Mouse (Mus musculus): ENCODE results near the gene Hspa1b.
"Not testable (repeated sequence)": the region's sequence is repeated elsewhere in the genome, so short reads cannot be mapped to it uniquely, and the experiment has no call there.

The Hspa1b gene

DNA sequence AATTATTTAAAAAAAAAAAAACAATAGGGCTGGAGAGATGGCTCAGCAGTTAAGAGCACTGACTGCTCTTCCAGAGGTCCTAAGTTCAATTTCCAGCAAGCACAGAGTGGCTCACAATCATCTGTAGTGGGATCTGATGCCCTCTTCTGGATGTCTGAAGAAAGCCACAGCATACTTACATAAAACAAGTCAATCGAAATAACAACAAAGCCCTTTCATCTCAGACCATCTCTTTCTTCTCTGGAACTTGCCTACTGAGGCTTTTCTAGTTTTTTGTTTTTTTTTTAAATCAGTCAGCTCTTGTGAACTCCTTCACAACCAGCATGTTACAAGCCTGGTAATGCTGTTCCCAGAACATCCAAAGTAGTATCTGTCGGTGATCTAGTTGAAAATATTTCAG is 21.6 kb upstream of the Hspa1b start:
- DNase-seq = peak; percentile 71

DNA sequence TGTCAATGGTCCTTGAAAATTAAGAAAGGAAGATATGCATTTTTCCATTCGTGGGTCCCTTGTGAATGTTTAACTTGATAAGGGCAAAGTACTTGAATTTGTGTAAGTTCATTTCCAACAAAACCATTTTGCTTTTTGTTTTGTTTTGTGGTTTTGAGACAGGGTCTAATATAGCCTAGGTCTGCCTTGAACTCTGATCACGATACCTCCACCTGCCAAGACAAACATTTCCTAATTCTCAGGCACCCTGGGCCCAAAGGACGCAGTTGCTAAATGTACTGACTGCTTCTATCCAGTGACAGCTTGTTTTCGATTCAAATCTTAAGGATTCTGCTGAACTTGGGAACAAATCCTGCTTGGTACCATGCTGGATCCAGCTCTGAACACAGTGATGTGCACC is 20.6 kb upstream of the Hspa1b start:
- DNase-seq = peak; percentile 27

DNA sequence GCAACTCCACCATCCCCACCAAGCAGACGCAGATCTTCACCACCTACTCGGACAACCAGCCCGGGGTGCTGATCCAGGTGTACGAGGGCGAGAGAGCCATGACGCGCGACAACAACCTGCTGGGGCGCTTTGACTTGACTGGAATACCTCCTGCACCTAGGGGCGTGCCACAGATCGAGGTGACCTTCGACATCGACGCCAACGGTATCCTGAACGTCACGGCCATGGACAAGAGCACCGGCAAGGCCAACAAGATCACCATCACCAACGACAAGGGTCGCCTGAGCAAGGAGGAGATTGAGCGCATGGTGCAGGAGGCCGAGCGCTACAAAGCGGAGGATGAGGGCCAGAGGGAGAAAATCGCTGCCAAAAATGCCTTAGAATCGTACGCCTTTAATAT is 19.2 kb upstream of the Hspa1b start:
- DNase-seq = no peak

DNA sequence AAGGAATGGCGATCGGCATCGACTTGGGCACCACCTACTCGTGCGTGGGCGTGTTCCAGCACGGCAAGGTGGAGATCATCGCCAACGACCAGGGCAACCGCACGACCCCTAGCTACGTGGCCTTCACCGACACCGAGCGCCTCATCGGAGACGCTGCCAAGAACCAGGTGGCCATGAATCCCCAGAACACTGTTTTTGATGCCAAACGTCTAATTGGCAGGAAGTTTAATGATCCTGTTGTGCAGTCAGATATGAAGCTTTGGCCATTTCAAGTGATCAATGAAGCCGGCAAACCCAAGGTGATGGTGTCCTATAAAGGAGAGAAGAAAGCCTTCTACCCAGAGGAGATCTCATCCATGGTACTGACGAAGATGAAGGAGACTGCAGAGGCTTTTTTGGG is 18.0 kb upstream of the Hspa1b start:
- no peak for DNase-seq

DNA sequence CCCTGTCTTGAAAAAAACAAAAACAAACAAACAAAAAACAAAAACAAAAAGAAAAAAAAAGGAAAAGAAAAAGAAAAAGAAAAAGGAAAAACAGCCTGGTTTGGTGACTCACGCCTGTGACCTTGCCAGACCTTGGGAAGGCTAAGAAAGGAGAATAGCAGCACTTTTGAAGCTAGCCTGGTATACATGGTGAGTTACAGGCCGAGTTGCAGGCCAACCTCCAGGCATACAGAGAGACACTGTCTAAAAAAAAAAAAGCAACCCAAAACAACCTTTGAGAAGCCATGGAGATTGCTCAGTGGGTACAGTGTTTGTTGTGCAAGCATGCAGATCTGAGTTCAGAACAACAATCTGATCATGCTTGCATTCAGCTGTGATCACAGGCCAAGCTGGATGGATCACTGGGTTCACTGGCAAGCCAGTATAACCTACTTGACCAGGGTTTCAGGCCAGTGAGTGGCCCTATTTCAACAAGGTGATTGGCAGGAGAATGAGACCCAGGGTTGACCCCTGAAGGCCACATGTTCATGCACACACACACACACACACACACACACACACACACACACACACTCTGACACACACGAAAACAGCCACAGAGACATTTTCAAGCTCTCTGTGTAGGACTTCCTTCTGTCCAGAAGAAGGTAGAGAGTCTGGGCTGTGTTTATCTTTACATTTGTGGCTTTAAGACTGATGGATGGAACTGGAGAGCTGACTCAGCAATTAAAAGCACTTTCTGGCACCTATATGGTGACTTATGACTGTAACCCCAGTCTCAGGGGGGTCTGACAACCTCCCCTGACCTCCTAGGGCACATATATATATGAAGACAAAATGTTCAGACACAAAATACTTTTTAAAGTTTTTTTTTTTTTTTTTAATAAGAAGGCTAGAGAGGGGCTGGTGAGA is 16.8 kb upstream of the Hspa1b start:
- DNase-seq = no peak

DNA sequence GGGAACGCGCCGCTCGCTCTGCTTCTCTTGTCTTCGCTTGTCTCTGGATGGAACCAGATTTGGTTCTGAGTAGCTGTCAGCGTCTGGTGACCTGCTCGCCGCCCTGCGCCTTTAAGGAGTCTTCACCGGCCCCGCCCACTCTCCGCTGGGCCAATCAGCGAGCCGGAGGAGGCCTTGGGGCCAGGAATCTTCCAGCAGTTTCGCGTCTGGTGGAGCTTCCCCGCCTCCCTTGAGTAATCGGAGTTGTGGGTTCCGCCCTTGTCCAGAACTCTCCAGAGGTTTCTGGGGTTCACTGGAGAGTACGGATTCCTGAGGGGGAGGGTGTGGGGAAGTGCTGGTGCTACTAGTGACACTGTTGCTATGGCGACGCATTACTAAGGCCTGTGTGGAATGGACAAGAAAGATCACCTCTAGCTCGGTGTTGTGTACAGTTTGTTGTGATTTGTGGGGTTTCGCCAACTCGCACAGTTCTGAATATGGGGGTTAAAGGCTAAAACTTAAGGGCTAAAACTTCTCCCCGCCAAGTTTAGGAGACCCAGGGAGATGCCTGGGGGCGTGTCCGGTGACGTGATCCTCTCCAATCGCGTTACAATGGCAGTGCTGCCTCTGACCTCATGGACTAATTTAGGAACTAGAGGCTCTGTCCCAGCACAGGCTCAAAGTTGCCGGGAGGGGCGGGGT is 13.2 kb upstream of the Hspa1b start, which contains the start of the genes Hspa1a and Hspa1l:
Hspa1a (minus strand) TSS at position 88 of the 681 bp plus-strand sequence.
Hspa1l (plus strand) TSS at position 635 of the 681 bp plus-strand sequence.
- peak; percentile 87 for DNase-seq

DNA sequence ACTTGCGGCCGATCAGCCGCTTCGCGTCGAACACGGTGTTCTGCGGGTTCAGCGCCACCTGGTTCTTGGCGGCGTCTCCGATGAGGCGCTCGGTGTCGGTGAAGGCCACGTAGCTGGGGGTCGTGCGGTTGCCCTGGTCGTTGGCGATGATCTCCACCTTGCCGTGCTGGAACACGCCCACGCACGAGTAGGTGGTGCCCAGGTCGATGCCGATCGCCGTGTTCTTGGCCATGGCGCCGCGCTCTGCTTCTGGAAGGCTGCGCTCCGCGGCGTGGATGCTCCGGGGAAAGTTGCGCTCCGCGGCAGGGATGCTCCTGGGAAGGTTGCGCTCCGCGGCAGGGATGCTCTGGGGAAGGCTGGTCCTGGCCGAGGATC is 12.6 kb upstream of the Hspa1b start:
- DNase-seq = not testable (repeated sequence)

DNA sequence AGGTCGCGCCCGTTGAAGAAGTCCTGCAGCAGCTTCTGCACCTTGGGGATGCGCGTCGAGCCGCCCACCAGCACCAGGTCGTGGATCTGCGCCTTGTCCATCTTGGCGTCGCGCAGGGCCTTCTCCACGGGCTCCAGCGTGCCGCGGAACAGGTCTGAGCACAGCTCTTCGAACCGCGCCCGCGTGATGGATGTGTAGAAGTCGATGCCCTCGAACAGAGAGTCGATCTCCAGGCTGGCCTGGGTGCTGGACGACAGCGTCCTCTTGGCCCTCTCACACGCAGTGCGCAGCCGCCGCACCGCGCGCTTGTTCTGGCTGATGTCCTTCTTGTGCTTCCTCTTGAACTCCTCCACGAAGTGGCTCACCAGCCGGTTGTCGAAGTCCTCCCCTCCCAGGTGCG is 11.8 kb upstream of the Hspa1b start:
- DNase-seq = not testable (repeated sequence)

DNA sequence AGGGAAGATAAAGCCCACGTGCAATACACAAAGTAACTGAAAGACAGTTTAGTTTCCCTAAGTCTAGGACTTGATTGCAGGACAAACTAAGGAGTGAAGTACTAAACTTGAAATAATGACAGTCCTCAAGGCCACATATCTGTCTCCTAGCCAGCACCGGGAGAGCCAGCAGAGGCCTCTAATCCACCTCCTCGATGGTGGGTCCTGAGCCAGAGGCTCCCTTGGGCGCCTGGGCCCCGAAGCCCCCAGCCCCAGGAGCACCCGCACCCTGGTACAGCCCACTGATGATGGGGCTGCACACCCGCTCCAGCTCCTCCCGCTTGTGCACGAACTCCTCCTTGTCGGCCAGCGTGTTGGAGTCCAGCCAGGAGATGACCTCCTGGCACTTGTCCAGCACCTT is 10.8 kb upstream of the Hspa1b start, which contains the start of gene Gm20481:
Gm20481 (plus strand) TSS at position 91 of the 400 bp plus-strand sequence.
- DNase-seq = not testable (repeated sequence)

DNA sequence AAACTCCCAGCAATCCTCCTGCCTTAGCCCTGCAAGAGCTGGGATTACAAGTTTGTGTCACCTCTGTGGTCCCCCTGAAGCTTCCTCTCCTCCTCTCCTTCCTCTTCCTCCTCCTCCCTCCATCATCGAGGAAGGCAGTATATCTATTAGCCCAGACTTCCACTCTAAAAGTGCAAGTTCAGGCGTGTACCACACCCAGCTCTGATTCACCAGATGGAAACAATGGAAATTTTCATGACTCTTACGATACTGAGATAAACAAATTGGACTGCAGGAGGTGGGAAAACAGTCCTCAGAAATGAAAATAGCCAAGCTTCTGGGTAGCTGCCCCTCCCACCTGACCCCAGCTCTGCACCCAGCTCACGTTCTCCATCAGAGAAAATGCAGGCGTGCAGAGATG is 6.6 kb upstream of the Hspa1b start:
- no peak for DNase-seq

DNA sequence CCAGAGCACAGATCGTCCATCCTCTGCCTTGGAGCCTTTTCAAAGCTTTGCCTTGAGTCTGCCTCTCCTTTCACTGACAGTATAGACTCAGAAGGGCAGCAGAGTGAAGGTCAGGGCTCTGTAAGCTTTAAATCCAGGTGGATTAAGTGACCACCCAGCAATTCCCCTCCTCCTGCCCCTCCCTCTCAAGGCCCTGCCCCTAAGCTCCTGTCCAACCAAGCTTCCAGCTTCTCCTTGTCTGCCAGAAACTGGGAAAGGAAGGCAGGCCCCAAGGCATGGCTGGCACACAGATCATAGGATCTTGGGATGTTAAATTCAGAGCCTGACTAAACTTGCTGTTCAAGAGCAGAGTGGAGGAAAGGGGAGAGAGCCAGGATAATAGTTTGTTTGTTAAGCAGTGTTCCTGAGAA is 5.6 kb upstream of the Hspa1b start:
- no peak for DNase-seq

DNA sequence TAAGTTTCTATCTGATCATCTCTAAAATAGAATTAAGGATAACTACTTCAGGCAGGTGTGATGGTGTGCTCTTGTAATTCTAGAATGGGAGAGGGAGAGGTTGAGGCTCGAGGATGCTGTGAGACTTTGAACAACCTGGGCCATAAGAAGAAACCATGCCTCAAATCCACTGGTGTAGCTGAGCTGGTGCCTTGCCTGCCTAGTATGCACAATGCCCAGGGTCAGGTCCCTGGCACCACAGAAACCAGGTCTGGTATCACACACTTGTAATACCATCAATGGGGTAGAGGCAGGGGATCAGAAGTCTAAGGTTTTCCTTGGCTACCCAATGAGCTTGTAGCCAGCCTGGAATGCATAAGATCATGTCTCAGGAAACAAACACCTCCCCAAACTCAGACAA is 3.8 kb upstream of the Hspa1b start:
- no peak for DNase-seq

DNA sequence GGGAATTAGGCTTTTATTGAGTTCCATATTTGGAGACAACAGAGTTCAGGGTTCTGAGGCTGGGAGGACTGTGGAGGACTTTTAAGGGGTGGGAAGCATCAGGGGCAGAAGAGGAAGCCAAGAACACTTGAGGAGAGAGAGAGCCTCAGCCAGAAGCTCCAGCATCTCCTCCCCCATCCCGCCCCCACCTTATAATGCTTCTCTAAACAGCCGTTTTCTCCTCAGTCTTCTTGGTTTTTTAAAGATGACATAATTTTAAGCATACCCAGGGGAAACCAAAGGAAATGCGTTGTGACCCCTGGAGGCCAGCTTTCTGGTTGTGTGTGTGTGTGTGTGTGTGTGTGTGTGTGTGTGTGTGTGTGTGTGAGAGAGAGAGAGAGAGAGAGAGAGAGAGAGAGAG is 3.1 kb upstream of the Hspa1b start:
- DNase-seq = no peak

DNA sequence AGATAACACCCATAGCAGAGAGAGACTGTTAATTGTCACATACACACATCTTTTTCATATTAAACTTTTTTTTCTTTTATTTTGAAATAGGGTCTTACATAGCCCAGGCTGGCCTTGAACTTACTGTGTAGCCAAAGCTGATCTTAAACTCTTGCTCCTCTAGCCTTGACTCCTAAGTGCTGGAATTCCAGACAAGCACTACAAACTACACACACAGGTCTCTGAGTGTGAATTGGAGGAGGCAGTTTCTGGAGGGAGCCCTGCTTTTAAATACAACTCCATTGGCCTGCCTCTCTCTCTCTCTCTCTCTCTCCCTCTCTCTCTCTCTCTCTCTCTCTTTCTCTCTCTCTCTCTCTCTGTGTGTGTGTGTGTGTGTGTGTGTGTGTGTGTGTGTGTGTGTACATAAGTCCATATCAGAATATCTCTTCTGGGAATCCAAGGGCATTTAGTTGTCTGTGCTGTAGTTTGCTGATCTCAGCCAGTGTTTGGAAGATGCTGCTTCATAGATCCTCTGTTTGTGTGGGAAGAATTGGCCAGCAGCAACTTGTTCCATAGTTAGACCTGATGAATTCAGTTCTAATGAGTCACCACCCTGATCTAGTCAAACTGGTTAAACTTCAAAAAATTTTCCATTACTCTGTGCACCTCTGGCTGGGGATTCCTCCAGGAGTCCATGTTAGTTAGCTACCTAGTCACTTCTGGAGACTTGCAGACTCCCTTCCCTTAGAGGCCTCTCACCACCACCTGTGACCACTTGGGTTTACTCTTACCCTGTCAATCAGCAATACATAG is 1.9 kb upstream of the Hspa1b start:
- no peak for DNase-seq

DNA sequence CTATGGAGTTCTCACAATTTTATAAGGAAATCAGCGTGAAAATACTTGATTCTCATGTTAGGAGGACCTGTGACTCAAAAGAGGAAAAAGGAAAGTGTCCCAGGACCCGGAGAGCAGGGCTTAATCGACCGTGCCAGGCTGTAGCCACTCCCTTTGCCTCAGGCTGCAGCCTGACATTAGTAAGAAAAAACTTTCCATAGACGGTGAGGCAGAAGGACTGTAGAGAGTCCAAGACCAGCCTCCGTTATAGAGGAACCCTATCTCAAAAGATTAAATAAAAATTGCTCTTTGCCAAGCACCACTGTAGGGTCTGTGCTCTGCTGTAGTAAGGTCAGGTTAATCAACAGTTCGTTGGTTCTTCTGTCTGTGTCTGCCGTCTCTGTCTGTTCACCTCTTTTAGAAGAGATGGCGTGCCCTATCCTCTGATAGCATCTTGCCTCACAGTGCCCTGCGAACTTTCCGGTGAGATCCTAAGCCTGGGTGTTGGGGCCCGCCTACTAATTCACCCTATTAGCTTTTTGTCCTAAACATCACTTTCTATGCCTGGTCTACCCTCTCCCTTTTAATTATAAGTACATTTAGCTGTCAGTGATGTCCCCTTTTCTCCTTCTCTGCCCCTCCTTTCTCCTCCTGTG is 960 bp upstream of the Hspa1b start:
- no peak for DNase-seq

DNA sequence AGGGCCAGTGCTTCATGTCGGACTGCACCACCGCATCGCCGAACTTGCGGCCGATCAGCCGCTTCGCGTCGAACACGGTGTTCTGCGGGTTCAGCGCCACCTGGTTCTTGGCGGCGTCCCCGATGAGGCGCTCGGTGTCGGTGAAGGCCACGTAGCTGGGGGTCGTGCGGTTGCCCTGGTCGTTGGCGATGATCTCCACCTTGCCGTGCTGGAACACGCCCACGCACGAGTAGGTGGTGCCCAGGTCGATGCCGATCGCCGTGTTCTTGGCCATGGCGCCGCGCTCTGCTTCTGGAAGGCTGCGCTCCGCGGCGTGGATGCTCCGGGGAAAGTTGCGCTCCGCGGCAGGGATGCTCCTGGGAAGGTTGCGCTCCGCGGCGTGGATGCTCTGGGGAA is 306 bp downstream of the Hspa1b start:
- not testable (repeated sequence) for DNase-seq

DNA sequence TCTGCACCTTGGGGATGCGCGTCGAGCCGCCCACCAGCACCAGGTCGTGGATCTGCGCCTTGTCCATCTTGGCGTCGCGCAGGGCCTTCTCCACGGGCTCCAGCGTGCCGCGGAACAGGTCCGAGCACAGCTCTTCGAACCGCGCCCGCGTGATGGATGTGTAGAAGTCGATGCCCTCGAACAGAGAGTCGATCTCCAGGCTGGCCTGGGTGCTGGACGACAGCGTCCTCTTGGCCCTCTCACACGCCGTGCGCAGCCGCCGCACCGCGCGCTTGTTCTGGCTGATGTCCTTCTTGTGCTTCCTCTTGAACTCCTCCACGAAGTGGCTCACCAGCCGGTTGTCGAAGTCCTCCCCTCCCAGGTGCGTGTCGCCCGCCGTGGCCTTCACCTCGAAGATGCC is 1.1 kb downstream of the Hspa1b start:
- DNase-seq = not testable (repeated sequence)

DNA sequence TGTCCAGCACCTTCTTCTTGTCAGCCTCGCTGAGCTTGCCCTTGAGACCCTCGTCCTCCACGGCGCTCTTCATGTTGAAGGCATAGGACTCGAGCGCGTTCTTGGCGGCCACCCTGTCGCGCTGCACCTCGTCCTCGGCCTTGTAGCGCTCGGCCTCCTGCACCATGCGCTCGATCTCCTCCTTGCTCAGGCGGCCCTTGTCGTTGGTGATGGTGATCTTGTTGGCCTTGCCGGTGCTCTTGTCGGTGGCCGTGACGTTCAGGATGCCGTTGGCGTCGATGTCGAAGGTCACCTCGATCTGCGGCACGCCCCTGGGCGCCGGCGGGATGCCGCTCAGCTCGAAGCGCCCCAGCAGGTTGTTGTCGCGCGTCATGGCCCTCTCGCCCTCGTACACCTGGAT is 1.7 kb downstream of the Hspa1b start:
- DNase-seq = not testable (repeated sequence)

DNA sequence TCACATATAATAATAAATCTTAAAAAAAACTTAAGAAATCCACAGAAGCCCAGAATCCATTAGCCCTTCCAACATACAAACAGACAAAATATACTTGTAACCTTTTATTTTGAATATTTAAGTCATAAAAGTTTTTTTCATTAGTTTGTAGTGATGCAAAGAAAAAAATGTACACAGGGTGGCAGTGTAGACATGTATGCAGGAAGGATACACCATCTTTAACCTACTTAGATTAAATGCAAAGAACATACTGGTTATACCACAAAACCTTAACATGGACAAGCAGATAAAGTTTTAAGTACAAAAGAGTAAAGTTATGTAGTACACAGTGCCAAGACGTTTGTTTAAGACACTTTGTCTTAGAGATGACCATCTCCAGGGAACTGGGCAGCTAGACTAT is 2.7 kb downstream of the Hspa1b start:
- DNase-seq = no peak

DNA sequence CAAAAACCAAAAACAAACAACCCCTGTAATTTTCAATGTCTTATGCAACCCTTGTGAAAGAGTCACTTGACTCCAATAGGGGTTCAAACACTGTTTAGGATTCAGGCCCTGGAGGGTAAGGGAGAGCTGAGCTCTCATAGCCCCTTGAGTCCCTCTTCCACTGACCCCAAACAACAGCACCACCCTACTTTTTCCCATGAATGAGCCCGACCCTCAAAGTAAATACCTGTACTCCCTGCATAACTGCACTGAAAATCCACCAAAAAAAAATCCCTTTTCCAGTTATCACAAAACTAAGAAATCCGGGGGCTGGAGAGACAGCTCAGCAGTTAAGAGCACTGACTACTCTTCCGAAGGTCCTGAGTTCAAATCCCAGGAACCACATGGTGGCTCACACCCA is 3.2 kb downstream of the Hspa1b start:
- no peak for DNase-seq

DNA sequence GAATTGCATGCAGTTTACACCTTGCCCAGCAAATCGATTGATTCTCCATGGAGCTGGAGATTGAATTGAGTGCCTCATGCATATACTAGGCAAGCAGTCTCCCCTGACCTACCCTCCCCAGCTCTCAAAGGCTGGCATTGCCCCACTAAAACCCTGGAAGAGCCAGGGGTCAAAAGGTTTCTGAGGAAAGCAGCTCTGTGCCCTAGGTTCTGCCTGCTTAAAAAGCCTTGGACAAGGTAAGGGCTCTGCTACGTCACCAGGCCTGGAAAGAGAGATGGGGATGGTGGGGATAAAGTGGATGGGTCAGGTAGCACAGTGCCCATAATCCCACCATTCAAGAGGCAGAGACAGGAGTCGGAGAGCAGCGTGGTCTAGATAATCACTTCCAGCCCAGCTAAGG is 4.2 kb downstream of the Hspa1b start:
- no peak for DNase-seq

DNA sequence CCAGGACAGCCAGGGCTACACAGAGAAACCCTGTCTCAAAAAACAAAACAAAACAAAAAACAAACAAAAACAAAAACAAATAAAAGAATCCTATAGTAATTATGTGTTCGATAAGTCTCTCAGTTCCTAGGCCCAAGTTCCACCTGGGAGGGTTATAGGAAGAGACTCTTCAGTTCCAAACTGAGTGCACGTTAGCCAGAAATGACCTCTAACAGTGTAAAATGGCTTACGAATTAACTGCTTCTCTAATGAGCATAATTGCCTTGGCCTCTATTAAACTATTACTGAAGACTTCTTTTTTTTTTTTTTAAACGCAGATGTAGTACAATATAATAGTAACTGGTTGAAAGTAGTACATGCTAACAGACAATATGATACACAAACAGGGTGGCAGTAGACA is 5.1 kb downstream of the Hspa1b start:
- no peak for DNase-seq

DNA sequence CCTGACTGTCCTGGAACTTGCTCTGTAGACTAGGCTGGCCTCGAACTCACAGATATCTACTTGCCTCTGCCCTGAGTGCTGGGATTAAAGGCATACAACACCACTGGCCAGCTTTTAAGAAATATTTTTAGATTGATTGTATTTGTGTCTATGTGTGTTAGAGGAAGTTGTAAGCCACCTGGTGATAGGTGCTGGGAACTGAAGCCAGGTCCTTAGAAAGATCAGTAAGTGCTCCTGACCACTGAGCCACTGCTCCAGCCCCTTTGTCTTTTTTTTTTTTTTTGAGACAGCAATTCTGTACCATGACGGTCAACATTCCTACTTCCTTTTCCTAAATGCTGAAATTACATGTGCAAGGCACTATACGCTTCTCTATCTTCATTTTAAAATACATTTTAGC is 5.8 kb downstream of the Hspa1b start:
- DNase-seq = no peak

Measured in cerebellum, adult 9-10 months (tissue).